Mouse (Mus musculus): ENCODE measurements at regions not wholly inside any gene's neighbourhood (a gene's known extent, or its start where the extent isn't known, plus 50 kb on each side); places are given as distances from the start of the nearest gene placed in this dataset.

DNA sequence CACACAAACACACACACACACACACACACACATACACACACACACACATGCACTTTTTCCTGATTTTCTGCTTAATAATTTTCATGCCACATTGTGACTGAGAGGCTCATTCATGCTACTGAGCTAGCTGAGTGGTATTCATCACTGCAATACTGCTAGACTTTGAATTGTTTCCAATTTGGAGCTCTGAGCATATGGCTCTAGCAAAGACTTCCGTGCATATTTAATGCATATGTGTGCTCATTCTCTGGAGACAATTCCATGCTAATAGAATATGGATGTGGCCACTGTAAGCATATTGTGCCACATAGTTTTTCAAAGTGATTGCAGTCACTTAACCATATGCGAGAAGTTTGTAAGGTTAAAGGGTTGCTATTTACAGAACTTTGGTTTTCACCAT, 432.4 kb upstream of the Gnpda2 start:
- H3K4me2 ChIP-seq (ENCODE audit: low read depth, low read length), result no peak overlapping the region
- ATAC-seq (ENCODE audit: low read depth) (no peak), DNase-seq (ENCODE audit: low spot score) (peak; percentile 70)
- H3K4me1 ChIP-seq (ENCODE audit: control insufficient read depth, insufficient read depth, low read length), result no peaks in the 10 kb centered on the region
- WGBS, result 56% methylated on average over 2 of the region's 2 CpGs
- no peak overlapping the region for H3K4me3 ChIP-seq (ENCODE audit: low read depth, low read length)
- no peak overlapping the region for H3K27ac ChIP-seq (replicated peaks; ENCODE audit: low read depth, low read length)
- no peak overlapping the region for H3K9ac ChIP-seq (ENCODE audit: low read depth, low read length)
- H3K27me3 ChIP-seq (replicated peaks; ENCODE audit: control insufficient read depth, insufficient read depth, low read length), result no peaks in the 10 kb centered on the region
- H3K36me3 ChIP-seq (ENCODE audit: control insufficient read depth, insufficient read depth, low read length), result no peaks in the 10 kb centered on the region
- H3K9me3 ChIP-seq (ENCODE audit: control insufficient read depth, low read length), result no peaks in the 10 kb centered on the region

- ATAC-seq (ENCODE audit: low read depth), result no peak
- 51% methylated on average over 1 of the region's 1 CpGs for WGBS
- H3K4me1 ChIP-seq (ENCODE audit: control insufficient read depth, insufficient read depth, low read length), result no peaks in the 10 kb centered on the region
Measured at GRCm38 (mm10) chr5:70011951-70012350, 419.8 kb upstream of the Gnpda2 start.

More at GRCm38 (mm10) chr5:70011951-70012350, 419.8 kb upstream of the Gnpda2 start:
- no peak for DNase-seq (ENCODE audit: low spot score)
- H3K4me3 ChIP-seq (ENCODE audit: low read depth, low read length), result no peak overlapping the region
- H3K9me3 ChIP-seq (ENCODE audit: control insufficient read depth, low read length), result no peaks in the 10 kb centered on the region
- no peak overlapping the region for H3K4me2 ChIP-seq (ENCODE audit: low read depth, low read length)
- H3K36me3 ChIP-seq (ENCODE audit: control insufficient read depth, insufficient read depth, low read length), result no peaks in the 10 kb centered on the region
- no peak overlapping the region for H3K27ac ChIP-seq (replicated peaks; ENCODE audit: low read depth, low read length)
- H3K27me3 ChIP-seq (replicated peaks; ENCODE audit: control insufficient read depth, insufficient read depth, low read length), result no peaks in the 10 kb centered on the region
- no peak overlapping the region for H3K9ac ChIP-seq (ENCODE audit: low read depth, low read length)

Measured in embryonic facial prominence, embryonic 14.5 days (tissue).